Mouse (Mus musculus) right cerebral cortex, postnatal 36 days (tissue): Measurements from ENCODE around the gene Unc5cl.

Experiments used
- DNase-seq, 2 experiments: peaks; one replicate each; pipeline ENCODE4 v3.0.0; 2022; ENCODE audit warnings: low spot score in 2 of 2, mixed read lengths in 1 of 2

Unc5cl gene

GRCm38 (mm10) chr17:48432158-48432980 lies 22.3 kb upstream of the Unc5cl start, which contains the start of gene Apobec2:
Gene Apobec2, minus strand, starts transcription at chr17:48432930.
- no peak for DNase-seq

GRCm38 (mm10) chr17:48433006-48433655 lies 21.6 kb upstream of the Unc5cl start:
- DNase-seq, result no peak

- DNase-seq, result no peak
Observed at GRCm38 (mm10) chr17:48433689-48434330, 20.9 kb upstream of the Unc5cl start.

GRCm38 (mm10) chr17:48434479-48434878 lies 20.2 kb upstream of the Unc5cl start:
- no peak for DNase-seq

GRCm38 (mm10) chr17:48436487-48436886 lies 18.2 kb upstream of the Unc5cl start:
- no peak for DNase-seq

GRCm38 (mm10) chr17:48437421-48437911 lies 17.2 kb upstream of the Unc5cl start:
- DNase-seq, result no peak

- DNase-seq, result no peak
Observed at GRCm38 (mm10) chr17:48442745-48443457, 11.8 kb upstream of the Unc5cl start.

GRCm38 (mm10) chr17:48443542-48444145 lies 11.1 kb upstream of the Unc5cl start:
- DNase-seq, result no peak

GRCm38 (mm10) chr17:48447675-48448074 lies 7.0 kb upstream of the Unc5cl start:
- DNase-seq, result no peak

- no peak for DNase-seq
Observed at GRCm38 (mm10) chr17:48450666-48451352, 3.9 kb upstream of the Unc5cl start.

GRCm38 (mm10) chr17:48451353-48451675 lies 3.4 kb upstream of the Unc5cl start, which contains the start of gene Tspo2:
Gene Tspo2, minus strand, starts transcription at chr17:48451522.
- no peak for DNase-seq

GRCm38 (mm10) chr17:48451753-48452444 lies 2.8 kb upstream of the Unc5cl start:
- no peak for DNase-seq

GRCm38 (mm10) chr17:48453489-48453888 lies 1.2 kb upstream of the Unc5cl start:
- DNase-seq, result no peak

GRCm38 (mm10) chr17:48454190-48454589 lies 511 bp upstream of the Unc5cl start:
- DNase-seq, result no peak

GRCm38 (mm10) chr17:48455955-48456354 lies 1.3 kb downstream of the Unc5cl start:
- no peak for DNase-seq

GRCm38 (mm10) chr17:48457971-48458653 lies 3.4 kb downstream of the Unc5cl start:
- no peak for DNase-seq

GRCm38 (mm10) chr17:48462096-48462495 lies 7.4 kb downstream of the Unc5cl start:
- DNase-seq, result no peak

GRCm38 (mm10) chr17:48463391-48463790 lies 8.7 kb downstream of the Unc5cl start:
- no peak for DNase-seq

- DNase-seq, result no peak
Observed at GRCm38 (mm10) chr17:48466769-48467394, 12.2 kb downstream of the Unc5cl start.
